Mouse (Mus musculus): ENCODE measurements around the gene Ppfia2. TPM values are rescaled to one million over a fixed set of nuclear protein-coding genes. Genes with fewer than 3 reads are reported as not detected.

Gene Ppfia2
- polyA plus RNA-seq, 1 experiment from 2014 or later = 1.4 TPM

DNA sequence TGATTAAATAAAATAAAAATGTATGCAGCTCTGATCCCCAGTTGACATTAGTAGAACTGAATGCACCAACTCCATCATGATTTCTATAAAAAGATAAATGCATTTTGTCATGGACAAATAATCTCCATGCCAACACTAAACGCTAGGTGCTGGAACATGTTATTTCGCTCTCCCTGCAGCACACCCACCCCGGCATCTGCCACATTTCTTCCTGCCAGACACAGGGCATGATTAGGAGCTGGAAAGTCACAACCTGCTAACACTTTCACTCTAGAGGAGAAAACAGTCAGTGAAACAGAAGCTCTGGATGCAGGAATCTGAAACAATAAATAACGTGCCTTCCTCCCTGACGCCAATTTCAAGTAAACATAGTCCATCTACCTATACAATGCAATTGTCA, 211.3 kb downstream of the Ppfia2 start:
- Histone ChIP-seq H3K9me3 (no peaks in the 10 kb centered on the region), H3K36me3 (no peaks in the 10 kb centered on the region), H3K27ac (no peak overlapping the region), H3K4me1 (no peaks in the 10 kb centered on the region), H3K4me2 (no peak overlapping the region), H3K27me3 (no peaks in the 10 kb centered on the region), H3K4me3 (no peak overlapping the region), H3K9ac (no peak overlapping the region)
- WGBS = 88% methylated on average over 5 of the region's 5 CpGs
- ATAC-seq (ENCODE audit: insufficient number of reproducible peaks, insufficient read depth, low FRiP score, low TSS enrichment, low read depth) = no peak

DNA sequence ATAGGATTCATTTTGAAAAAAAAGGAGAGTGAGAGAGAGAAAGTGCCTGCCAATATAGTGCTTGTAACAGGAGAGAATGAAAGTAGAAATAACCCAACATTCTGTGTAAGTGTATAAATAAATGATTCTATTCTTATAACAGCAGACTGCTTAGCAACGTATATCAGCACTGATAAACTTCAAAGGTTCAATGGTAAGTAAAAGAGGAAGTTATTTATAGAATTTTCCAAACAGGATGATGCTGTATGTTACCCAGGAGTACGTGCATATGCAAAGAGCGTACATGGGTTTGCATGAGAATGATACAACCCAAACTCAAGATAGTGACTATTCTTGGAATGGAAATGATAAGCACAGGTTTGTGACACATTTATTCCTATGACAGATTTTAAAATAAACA, 215.4 kb downstream of the Ppfia2 start:
- Histone ChIP-seq H3K4me3 (no peak overlapping the region), H3K9ac (no peak overlapping the region), H3K4me2 (no peak overlapping the region), H3K36me3 (no peaks in the 10 kb centered on the region), H3K27me3 (no peaks in the 10 kb centered on the region), H3K4me1 (no peaks in the 10 kb centered on the region), H3K9me3 (no peaks in the 10 kb centered on the region), H3K27ac (no peak overlapping the region)
- no peak for ATAC-seq (ENCODE audit: insufficient number of reproducible peaks, insufficient read depth, low FRiP score, low TSS enrichment, low read depth)
- 78% methylated on average over 3 of the region's 3 CpGs for WGBS

DNA sequence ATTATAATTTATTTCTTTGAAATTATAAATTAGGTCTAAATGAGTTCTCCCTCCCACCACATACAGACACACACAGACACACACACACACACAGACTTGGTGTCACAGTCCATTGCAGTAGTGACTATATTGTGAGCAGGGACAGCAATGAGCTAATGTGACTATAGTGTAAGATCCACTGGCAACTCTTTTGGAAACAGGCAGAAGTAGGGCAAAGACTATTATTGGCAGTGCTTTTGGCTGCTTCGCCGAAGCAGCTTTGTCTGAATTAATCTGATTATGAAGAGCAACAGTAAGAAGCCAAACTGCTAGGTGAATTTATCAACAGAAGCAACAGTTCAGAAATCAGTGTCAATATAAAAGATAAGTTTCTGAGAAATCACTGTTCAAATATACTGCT, 249.8 kb downstream of the Ppfia2 start:
- Histone ChIP-seq H3K9ac (no peak overlapping the region), H3K27me3 (no peaks in the 10 kb centered on the region), H3K27ac (no peak overlapping the region), H3K9me3 (no peaks in the 10 kb centered on the region), H3K4me2 (no peak overlapping the region), H3K4me1 (no peaks in the 10 kb centered on the region), H3K4me3 (no peak overlapping the region), H3K36me3 (no peaks in the 10 kb centered on the region)
- WGBS = 79% methylated on average over 2 of the region's 2 CpGs
- no peak for ATAC-seq (ENCODE audit: insufficient number of reproducible peaks, insufficient read depth, low FRiP score, low TSS enrichment, low read depth)

DNA sequence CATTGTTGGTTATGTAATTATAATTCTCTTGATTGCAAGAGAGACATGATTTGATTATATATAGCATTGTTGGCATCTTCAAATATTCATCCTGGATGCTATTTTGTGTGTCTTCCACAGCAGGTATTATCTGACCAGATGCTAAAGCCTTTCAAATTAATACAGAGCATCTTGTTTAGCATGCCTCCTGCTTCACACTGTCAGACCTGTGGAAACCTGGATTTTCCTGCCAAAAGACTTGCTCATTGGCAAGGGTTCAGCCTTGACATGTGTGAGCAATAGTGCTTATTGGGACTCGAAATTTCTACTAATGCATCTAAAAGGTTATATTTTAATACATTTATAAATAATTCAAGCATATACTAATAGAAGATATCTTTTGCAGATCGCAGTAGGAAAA, 262.1 kb downstream of the Ppfia2 start:
- no peaks in the 10 kb centered on the region for H3K36me3 ChIP-seq
- no peaks in the 10 kb centered on the region for H3K9me3 ChIP-seq
- H3K27ac ChIP-seq = no peak overlapping the region
- H3K4me3 ChIP-seq = no peak overlapping the region
- no peak for ATAC-seq (ENCODE audit: insufficient number of reproducible peaks, insufficient read depth, low FRiP score, low TSS enrichment, low read depth)
- no peaks in the 10 kb centered on the region for H3K4me1 ChIP-seq
- WGBS = 77% methylated on average over 2 of the region's 2 CpGs
- no peak overlapping the region for H3K9ac ChIP-seq
- no peaks in the 10 kb centered on the region for H3K27me3 ChIP-seq
- no peak overlapping the region for H3K4me2 ChIP-seq

DNA sequence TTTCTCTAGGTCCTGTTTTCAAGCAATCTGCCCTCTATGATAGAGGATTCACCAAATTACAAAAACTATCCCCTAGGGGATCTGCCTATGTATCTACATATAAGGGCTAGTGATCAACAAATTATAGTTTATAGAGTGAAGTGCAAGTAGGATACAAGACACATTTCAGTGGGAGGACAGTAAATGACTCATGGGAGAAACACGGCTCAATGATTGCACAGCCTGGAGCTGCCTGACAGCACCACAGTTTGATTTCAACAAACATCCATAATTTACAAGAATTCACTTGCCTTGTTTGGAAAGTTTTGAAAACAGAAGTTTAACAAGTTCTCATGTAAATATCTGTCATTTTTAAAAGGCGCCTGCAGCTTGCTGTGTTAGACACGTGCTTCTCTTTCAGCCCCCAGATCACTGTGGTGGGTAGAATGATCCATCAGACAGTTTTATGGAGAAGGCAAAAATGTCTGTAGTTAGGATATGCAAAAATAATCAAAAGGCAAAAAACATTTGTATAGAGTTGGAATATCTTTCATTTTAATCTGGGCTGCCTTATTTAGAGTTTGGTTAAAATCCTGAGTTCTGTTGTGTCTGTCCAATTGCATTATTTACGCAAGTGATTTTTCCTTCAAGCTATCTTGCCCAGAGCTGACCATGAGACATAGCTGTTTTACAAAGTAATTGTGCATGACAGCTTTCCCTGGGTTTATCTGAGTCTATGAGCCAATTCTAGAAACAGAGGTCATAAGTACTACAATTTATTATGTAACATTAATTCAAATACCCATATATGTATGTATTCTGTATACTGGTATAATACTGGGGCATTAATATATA, 266.3 kb downstream of the Ppfia2 start:
- ATAC-seq (ENCODE audit: insufficient number of reproducible peaks, insufficient read depth, low FRiP score, low TSS enrichment, low read depth) = no peak
- H3K9ac ChIP-seq = no peak overlapping the region
- no peak overlapping the region for H3K4me3 ChIP-seq
- H3K4me2 ChIP-seq = no peak overlapping the region
- no peak overlapping the region for H3K27ac ChIP-seq
- H3K9me3 ChIP-seq = no peaks in the 10 kb centered on the region
- H3K4me1 ChIP-seq = no peaks in the 10 kb centered on the region
- no peaks in the 10 kb centered on the region for H3K27me3 ChIP-seq
- 83% methylated on average over 4 of the region's 4 CpGs for WGBS
- H3K36me3 ChIP-seq = no peaks in the 10 kb centered on the region

DNA sequence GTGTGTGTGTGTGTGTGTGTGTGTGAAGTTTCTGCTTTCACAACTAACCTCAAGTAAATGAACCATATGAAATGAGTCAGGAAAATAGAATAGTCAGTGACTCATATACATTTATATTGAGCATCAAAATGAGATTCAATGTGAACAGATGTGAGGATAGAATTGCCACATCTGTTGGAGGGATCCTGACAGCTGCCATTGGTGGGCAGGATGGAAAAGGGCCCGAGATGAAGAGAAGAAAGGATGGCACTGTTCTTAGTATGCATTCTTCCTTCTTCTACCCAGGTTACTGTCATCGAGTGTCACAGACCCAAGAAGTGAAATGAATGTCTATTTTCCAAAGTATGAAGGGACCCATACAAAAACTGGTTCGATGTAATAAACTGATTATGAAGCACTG, 268.1 kb downstream of the Ppfia2 start:
- no peaks in the 10 kb centered on the region for H3K9me3 ChIP-seq
- no peaks in the 10 kb centered on the region for H3K4me1 ChIP-seq
- 74% methylated on average over 3 of the region's 3 CpGs for WGBS
- no peaks in the 10 kb centered on the region for H3K27me3 ChIP-seq
- no peak overlapping the region for H3K27ac ChIP-seq
- no peaks in the 10 kb centered on the region for H3K36me3 ChIP-seq
- ATAC-seq (ENCODE audit: insufficient number of reproducible peaks, insufficient read depth, low FRiP score, low TSS enrichment, low read depth) = no peak
- no peak overlapping the region for H3K4me2 ChIP-seq
- H3K4me3 ChIP-seq = no peak overlapping the region
- H3K9ac ChIP-seq = no peak overlapping the region

DNA sequence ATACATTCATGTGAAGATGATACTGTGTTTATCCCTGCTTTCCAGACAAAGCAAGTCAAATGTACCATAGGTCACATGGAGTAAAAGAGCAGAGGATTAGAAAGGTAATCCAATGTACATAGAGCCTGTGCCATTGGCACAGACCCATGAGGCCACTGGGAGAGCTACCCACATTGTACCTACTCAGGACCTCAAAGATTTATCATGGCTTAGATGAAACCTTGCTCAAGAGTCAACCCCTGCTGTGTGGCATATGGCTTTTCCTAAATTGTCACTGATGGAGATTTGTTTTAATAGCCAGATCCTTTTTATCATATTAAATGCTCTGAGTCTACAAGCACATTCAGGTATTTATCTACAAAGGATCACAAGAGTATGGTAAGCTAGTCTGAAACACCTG, 274.8 kb downstream of the Ppfia2 start:
- H3K9ac ChIP-seq = no peak overlapping the region
- H3K4me1 ChIP-seq = no peaks in the 10 kb centered on the region
- no peak overlapping the region for H3K4me2 ChIP-seq
- H3K9me3 ChIP-seq = no peaks in the 10 kb centered on the region
- no peak overlapping the region for H3K27ac ChIP-seq
- H3K4me3 ChIP-seq = no peak overlapping the region
- no peak for ATAC-seq (ENCODE audit: insufficient number of reproducible peaks, insufficient read depth, low FRiP score, low TSS enrichment, low read depth)
- no peaks in the 10 kb centered on the region for H3K27me3 ChIP-seq
- H3K36me3 ChIP-seq = no peaks in the 10 kb centered on the region

DNA sequence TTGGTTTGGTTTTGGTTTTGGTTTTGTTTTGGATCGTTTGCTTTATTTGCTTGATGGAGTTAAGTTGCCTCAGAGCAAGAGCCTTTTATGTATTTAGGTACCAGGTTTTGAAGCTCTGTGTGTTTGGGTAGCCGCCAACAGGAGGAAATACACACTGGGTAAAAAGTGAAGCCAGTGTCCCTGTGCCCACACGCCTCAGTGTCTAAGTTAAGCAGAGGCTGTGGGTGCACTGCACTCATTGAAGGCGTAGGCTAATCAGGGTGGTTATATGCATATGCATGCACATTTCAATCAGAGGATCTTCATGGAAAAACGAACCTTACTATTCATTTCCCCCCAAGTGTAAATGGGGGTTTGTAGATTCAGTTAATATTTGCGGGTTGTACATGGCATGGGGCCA, 290.9 kb downstream of the Ppfia2 start:
- no peak for ATAC-seq (ENCODE audit: insufficient number of reproducible peaks, insufficient read depth, low FRiP score, low TSS enrichment, low read depth)
- no peak overlapping the region for H3K4me2 ChIP-seq
- H3K27ac ChIP-seq = no peak overlapping the region
- H3K4me1 ChIP-seq = no peaks in the 10 kb centered on the region
- no peaks in the 10 kb centered on the region for H3K27me3 ChIP-seq
- H3K9me3 ChIP-seq = no peaks in the 10 kb centered on the region
- H3K4me3 ChIP-seq = no peak overlapping the region
- no peak overlapping the region for H3K9ac ChIP-seq
- WGBS = 72% methylated on average over 6 of the region's 6 CpGs
- no peaks in the 10 kb centered on the region for H3K36me3 ChIP-seq

DNA sequence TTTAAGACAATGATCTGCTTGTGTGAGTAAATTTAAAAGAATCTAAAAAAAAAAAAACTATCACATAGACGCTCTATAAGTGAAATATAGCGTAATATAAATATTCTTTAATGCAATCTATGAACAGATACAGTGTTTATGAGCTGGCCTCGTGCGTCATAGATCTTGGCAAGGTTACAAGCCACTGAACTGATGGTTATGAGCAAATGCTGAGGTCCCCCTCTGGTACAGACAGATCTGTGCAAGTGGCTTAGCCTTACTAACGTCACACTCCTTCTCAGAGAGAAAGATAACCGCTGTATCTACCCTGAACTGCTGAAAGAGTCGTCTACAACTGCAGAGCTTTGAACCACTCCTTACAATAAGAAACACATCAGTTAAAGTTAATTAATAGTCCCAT, 293.6 kb downstream of the Ppfia2 start:
- Histone ChIP-seq H3K36me3 (no peaks in the 10 kb centered on the region), H3K4me3 (no peak overlapping the region), H3K9ac (no peak overlapping the region), H3K9me3 (no peaks in the 10 kb centered on the region), H3K27me3 (no peaks in the 10 kb centered on the region), H3K4me2 (no peak overlapping the region), H3K4me1 (no peaks in the 10 kb centered on the region), H3K27ac (no peak overlapping the region)
- ATAC-seq (ENCODE audit: insufficient number of reproducible peaks, insufficient read depth, low FRiP score, low TSS enrichment, low read depth) = no peak
- WGBS = 74% methylated on average over 7 of the region's 7 CpGs

DNA sequence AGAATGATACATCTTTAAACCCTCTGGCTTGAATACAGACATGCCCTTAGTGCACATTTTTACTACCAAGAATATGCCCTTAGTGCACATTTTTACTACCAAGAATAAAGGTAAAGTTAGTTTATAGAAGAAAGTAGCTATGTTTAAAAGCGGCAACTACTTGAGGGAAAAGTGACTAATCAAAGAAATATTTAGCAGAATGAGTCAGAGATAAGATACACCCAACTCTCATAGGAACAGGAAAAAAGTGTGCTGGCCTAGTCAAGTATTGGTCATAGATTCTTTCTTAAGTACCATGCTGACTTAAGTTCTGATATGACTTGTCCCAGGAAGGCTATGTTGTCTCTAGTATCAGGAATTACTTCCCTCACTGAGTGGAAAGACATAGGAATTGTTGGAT, 305.4 kb downstream of the Ppfia2 start:
- Histone ChIP-seq H3K4me3 (no peak overlapping the region), H3K9me3 (no peaks in the 10 kb centered on the region), H3K9ac (no peak overlapping the region), H3K4me2 (no peak overlapping the region), H3K36me3 (no peaks in the 10 kb centered on the region), H3K4me1 (no peaks in the 10 kb centered on the region), H3K27ac (no peak overlapping the region), H3K27me3 (no peaks in the 10 kb centered on the region)
- 90% methylated on average over 1 of the region's 1 CpGs for WGBS
- no peak for ATAC-seq (ENCODE audit: insufficient number of reproducible peaks, insufficient read depth, low FRiP score, low TSS enrichment, low read depth)

DNA sequence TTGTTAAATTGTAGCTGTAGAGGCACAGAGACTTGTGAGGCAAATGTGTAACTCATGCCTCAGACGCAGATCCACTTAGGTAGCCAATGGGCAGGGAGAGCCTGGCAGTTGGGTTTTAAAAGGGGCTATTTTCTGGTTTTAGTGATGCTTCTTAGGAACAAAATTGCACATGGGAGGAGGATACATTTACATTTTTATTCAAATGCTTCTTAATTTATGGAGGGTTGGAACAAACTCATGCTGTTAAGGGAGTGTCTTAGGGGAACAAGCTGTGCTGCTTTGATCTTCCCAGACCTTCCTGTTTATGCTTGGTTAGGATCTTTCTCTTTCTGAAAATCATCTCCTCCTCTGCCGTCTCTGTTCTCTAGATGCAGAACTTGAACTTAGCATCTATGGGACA, 345.3 kb downstream of the Ppfia2 start:
- H3K27ac ChIP-seq = no peak overlapping the region
- no peak overlapping the region for H3K4me3 ChIP-seq
- H3K27me3 ChIP-seq = no peaks in the 10 kb centered on the region
- no peak overlapping the region for H3K9ac ChIP-seq
- H3K9me3 ChIP-seq = no peaks in the 10 kb centered on the region
- no peaks in the 10 kb centered on the region for H3K4me1 ChIP-seq
- no peak overlapping the region for H3K4me2 ChIP-seq
- no peaks in the 10 kb centered on the region for H3K36me3 ChIP-seq
- WGBS = 53% methylated on average over 2 of the region's 2 CpGs
- ATAC-seq (ENCODE audit: insufficient number of reproducible peaks, insufficient read depth, low FRiP score, low TSS enrichment, low read depth) = no peak

DNA sequence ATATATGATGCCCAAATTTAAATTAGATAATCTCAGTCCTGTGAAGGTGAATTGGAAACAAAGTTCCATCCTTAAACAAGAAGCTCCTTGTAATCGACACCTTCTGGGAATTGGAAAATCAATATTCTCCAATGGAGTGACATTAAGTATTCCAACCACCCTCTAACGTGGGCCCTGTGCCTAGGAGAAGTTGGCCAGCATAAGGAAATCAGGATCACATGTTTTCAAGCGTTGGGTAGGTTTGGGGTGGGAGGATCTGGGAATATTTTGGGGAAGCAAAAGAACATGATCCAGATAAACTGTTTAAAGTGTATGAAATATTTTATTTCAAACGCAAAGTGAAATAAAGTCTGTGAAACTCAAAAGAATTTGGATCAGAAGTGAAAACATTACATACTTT, 348.2 kb downstream of the Ppfia2 start:
- Histone ChIP-seq H3K4me2 (no peak overlapping the region), H3K9ac (no peak overlapping the region), H3K4me3 (no peak overlapping the region), H3K36me3 (no peaks in the 10 kb centered on the region), H3K27me3 (no peaks in the 10 kb centered on the region), H3K27ac (no peak overlapping the region), H3K9me3 (no peaks in the 10 kb centered on the region), H3K4me1 (no peaks in the 10 kb centered on the region)
- no peak for ATAC-seq (ENCODE audit: insufficient number of reproducible peaks, insufficient read depth, low FRiP score, low TSS enrichment, low read depth)
- WGBS = 68% methylated on average over 4 of the region's 4 CpGs

All from embryonic facial prominence, embryonic 13.5 days (tissue).